Mouse (Mus musculus): ENCODE measurements around the gene Krt82.
"Not testable (repeated sequence)": the region's sequence is repeated elsewhere in the genome, so short reads cannot be mapped to it uniquely, and the experiment has no call there.

Krt82 gene

GRCm38 (mm10) chr15:101517161-101517560 is 33.3 kb downstream of the Krt82 start, which contains the start of gene Gm49425:
Gene Gm49425 (minus strand): TSS chr15:101517261.
- in situ Hi-C loops (cut with MseI, MboI): not testable (repeated sequence)

- in situ Hi-C loops (cut with MseI, MboI): no loop called here
Measured at GRCm38 (mm10) chr15:101508247-101508646, 42.2 kb downstream of the Krt82 start.

- in situ Hi-C loops (cut with MseI, MboI): no loop called here
Measured at GRCm38 (mm10) chr15:101506896-101507758, 43.3 kb downstream of the Krt82 start.

- in situ Hi-C loops (cut with MseI, MboI): loop anchor here in 1 of 2 experiments (10.0 kb wide), 1 partner anchor 152 kb away; no protein-coding TSS in a partner anchor
Measured at GRCm38 (mm10) chr15:101497181-101497580, 53.3 kb downstream of the Krt82 start.

- in situ Hi-C loops (cut with MseI, MboI): loop anchor here in 1 of 2 experiments (10.0 kb wide), 1 partner anchor 150 kb away; no protein-coding TSS in a partner anchor
Measured at GRCm38 (mm10) chr15:101495266-101495665, 55.2 kb downstream of the Krt82 start.

GRCm38 (mm10) chr15:101494203-101494602 is 56.3 kb downstream of the Krt82 start:
- in situ Hi-C loops (cut with MseI, MboI): loop anchor here in 1 of 2 experiments (10.0 kb wide), 1 partner anchor 149 kb away; no protein-coding TSS in a partner anchor

- in situ Hi-C loops (cut with MseI, MboI): loop anchor here in 1 of 2 experiments (10.0 kb wide), 1 partner anchor 149 kb away; no protein-coding TSS in a partner anchor
Measured at GRCm38 (mm10) chr15:101493713-101494112, 56.8 kb downstream of the Krt82 start.

GRCm38 (mm10) chr15:101492718-101493117 is 57.7 kb downstream of the Krt82 start:
- in situ Hi-C loops (cut with MseI, MboI): loop anchor here in 1 of 2 experiments (10.0 kb wide), 1 partner anchor 148 kb away; no protein-coding TSS in a partner anchor

- in situ Hi-C loops (cut with MseI, MboI): loop anchor here in 1 of 2 experiments (10.0 kb wide), 1 partner anchor 147 kb away; no protein-coding TSS in a partner anchor
Measured at GRCm38 (mm10) chr15:101491431-101491830, 59.0 kb downstream of the Krt82 start, which contains the start of gene Krt83. Gene Krt83 (minus strand): TSS chr15:101491512.

All from mouse trophoblast stem cell (cell line).